Mouse (Mus musculus) gastrocnemius, adult 8-10 months (tissue): ENCODE measurements around the gene Pde1c. TPM values are rescaled to one million over a fixed set of nuclear protein-coding genes. Genes with fewer than 3 reads are reported as not detected.

Source experiments
- DNase-seq, 2 experiments: peaks; one replicate each; pipeline ENCODE4 v3.0.0; 2022; ENCODE audit warnings: low spot score in 2 of 2
- microRNA-seq: library from miRNA; unstranded; fragments of <30 nt; microRNA quantifications from one replicate; pipeline ENCODE4 v1.2.0, GENCODE M21; 2022
- total RNA-seq, 4 experiments: library from RNA; stranded (reverse); gene quantifications; 2 replicates each; pipeline ENCODE4 v1.2.4; 2022

The Pde1c gene
- total RNA-seq, 4 experiments from 2014 or later = 0.46 to 0.87 (median 0.68) TPM

- no peak for DNase-seq
These were observed 469.3 kb downstream of the Pde1c start for GRCm38 (mm10) chr6:56099520-56100101.

- no peak for DNase-seq
These were observed 470.5 kb downstream of the Pde1c start for GRCm38 (mm10) chr6:56098427-56098826.

DNA sequence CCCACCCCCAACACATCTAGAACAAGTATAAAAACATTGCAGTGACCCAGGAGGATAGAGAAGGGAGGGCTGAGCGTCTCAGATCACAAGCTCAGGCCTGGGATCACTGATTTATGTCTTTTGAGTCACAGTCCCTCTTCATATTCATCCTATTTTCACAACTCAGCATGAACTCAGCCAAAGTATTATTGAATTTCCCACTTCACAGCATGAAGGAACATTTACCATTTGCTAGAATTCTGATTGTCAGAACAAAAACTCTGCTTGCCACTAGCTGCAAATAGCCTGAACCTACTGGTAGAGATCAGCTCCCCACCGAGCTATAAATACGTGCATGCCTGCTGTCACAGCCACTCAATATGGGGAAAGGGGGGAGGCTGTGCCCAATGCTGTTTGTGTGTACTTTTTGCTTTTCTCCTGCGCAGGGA lies 492.5 kb downstream of the Pde1c start:
- peak; percentile 22 to 24 for DNase-seq

GRCm38 (mm10) chr6:56068516-56068915 lies 500.4 kb downstream of the Pde1c start:
- DNase-seq = no peak

- no peak for DNase-seq
These were observed 502.1 kb downstream of the Pde1c start for GRCm38 (mm10) chr6:56066632-56067282.

GRCm38 (mm10) chr6:56063736-56064135 lies 505.2 kb downstream of the Pde1c start:
- no peak for DNase-seq

GRCm38 (mm10) chr6:56049104-56049503 lies 519.8 kb downstream of the Pde1c start:
- DNase-seq = no peak

- DNase-seq = no peak
These were observed 520.3 kb downstream of the Pde1c start for GRCm38 (mm10) chr6:56048580-56048979.

- no peak for DNase-seq
These were observed 524.2 kb downstream of the Pde1c start for GRCm38 (mm10) chr6:56044716-56045115.

DNA sequence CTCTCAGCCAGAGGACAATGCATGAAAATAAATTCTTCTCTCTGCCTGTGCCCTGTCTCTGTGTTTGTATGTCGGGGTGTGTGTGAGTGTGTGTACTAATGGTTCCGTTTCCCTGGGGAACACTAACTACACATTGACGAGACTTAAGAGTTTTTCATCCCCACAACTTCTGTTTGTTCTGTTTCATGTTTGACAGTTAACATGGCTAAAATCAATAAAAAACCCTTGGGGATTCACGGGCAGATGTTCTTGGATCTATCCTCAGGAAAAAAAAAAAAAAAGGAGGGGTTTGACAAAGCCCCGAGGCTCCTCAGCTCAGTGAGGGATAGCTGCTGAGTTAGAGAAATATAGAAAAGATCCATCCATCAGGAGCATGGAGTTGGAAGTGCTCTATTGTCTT lies 524.6 kb downstream of the Pde1c start:
- no peak for DNase-seq

- no peak for DNase-seq
These were observed 529.3 kb downstream of the Pde1c start for GRCm38 (mm10) chr6:56039476-56040055.

GRCm38 (mm10) chr6:56035054-56035453 lies 533.8 kb downstream of the Pde1c start:
- no peak for DNase-seq

DNA sequence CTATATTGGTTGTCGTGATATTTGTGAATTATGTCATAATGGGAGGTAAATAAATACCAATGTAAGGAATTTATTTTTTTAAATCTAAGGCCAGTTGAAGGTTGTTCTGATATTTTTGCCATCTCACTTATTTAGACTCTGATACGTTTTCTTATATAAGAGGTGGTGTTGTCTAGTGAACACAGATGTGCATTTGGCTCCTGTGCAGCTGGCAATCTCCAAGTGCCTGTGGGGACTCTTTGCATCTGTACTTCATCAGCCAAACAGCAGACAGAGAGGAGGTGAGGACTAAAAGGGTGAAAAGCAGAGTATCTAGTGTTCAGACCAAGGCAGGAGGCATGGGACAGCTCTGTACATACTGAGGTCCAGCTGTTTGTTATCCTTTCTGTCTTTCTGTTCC lies 536.7 kb downstream of the Pde1c start:
- DNase-seq = no peak

GRCm38 (mm10) chr6:56029986-56030385 lies 538.9 kb downstream of the Pde1c start:
- DNase-seq = no peak

DNA sequence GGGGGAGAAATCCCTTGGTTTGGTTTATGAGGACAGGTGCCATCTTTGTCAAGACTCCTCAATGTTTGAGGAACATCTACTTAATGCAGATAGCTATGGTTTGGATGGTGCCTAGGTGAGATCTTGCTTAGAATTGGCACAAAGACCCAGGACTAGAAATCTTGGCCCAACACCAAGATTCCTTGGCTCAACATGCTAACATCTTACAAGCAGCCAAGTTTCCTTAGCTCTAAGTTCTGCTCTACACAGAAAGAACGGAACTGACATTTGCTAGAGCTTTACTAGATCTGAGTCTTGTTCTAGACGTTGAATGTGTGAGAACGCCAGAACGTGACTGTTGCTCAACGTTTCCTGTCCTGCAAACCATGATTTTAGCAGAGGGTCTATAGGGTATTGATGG lies 540.9 kb downstream of the Pde1c start:
- DNase-seq = no peak

- DNase-seq = no peak
These were observed 541.6 kb downstream of the Pde1c start for GRCm38 (mm10) chr6:56027318-56027717.

DNA sequence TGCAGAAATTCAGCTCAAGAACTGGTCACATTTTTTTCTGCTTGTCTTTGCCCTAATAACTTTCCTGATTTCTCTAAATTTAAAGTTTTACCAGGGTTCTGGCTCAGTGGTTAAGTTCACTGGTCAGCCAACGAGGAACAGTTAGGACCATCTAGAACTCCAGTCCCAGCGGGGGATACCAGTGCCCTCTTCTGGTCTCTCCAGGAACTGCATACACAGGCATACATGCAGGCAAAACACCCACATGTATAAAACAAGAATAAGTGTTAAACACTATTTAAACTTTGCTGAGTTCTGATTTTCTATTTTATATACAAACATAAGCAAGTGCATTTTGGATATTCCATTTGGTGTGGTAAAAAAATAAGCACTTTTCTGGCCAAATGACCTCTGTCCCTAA lies 543.4 kb downstream of the Pde1c start:
- DNase-seq = no peak

Small RNA genes within 50 kb of the gene (microRNA-seq; reads per million reads assigned to microRNA genes)
- gene Gm44413 = not detected

Other genes with a start within 250 kb of the Pde1c start
- 10 to 100 TPM in 3 of 4 experiments, 1 to 10 TPM in 1; 8.4 to 16.6 (median 14.0) TPM for gene Lsm5, start 135.6 kb upstream of the Pde1c start, total RNA-seq
- 1 to 10 TPM; 2.5 to 5.7 (median 3.3) TPM for gene Avl9, start 145.8 kb upstream of the Pde1c start, total RNA-seq
- 10 to 100 TPM; 22.5 to 29.1 (median 23.6) TPM for gene Kbtbd2, start 228.7 kb upstream of the Pde1c start, total RNA-seq